Mouse (Mus musculus) left cerebral cortex, postnatal 10 days (tissue): ENCODE data around the gene Smok3a. TPM values are rescaled to one million over a fixed set of nuclear protein-coding genes. Genes with fewer than 3 reads are reported as not detected.

Experiments used
- DNase-seq, 2 experiments: peaks; one replicate each; pipeline ENCODE4 v3.0.0; 2021 to 2022; ENCODE audit warnings: low spot score in 2 of 2, mixed read lengths in 1 of 2; ENCODE audit errors: extremely low spot score in 1 of 2
- intact Hi-C: fragments of 180-260 bp; cut with DNase I; formaldehyde crosslinking; loops from one replicate; pipeline ENCODE4 v1.15.1; 2025
- total RNA-seq, 2 experiments: library from RNA; stranded (reverse); gene quantifications; 2 replicates each; pipeline ENCODE4 v1.2.3; 2021

The Smok3a gene
- total RNA-seq, 2 experiments from 2014 or later: not detected

- intact Hi-C loops: no loop called here
- no peak for DNase-seq
These were observed 62.3 kb downstream of the Smok3a start for GRCm38 (mm10) chr5:138083318-138083900.

- intact Hi-C loops: no loop called here
These were observed 62.9 kb downstream of the Smok3a start for GRCm38 (mm10) chr5:138083936-138084335.

More at GRCm38 (mm10) chr5:138083936-138084335, 62.9 kb downstream of the Smok3a start:
- no peak for DNase-seq

Other genes with a start within 250 kb of the Smok3a start
- 10 to 100 TPM; 28.0 to 28.7 TPM for gene Ppp1r35, start 242.4 kb upstream of the Smok3a start, total RNA-seq
- gene Mepce, start 233.6 kb upstream of the Smok3a start, total RNA-seq: 10 to 100 TPM; 30.1 to 35.3 TPM
- 1 to 10 TPM; 5.7 to 6.0 TPM for gene Zcwpw1, start 233.5 kb upstream of the Smok3a start, total RNA-seq
- 1 to 10 TPM in 1 of 2 experiments, under 1 TPM in 1; 0.71 to 1.2 TPM for gene Pilra, start 185.0 kb upstream of the Smok3a start, total RNA-seq
- gene Pilrb1, start 163.2 kb upstream of the Smok3a start, total RNA-seq: not detected
- gene Pilrb2, start 149.4 kb upstream of the Smok3a start, total RNA-seq: not detected
- gene Cyp3a13, start 99.6 kb upstream of the Smok3a start, total RNA-seq: not detected
- gene Gjc3, start 58.2 kb upstream of the Smok3a start, total RNA-seq: 1 to 10 TPM; 4.5 to 6.5 TPM
- not detected for gene Azgp1, start 39.7 kb upstream of the Smok3a start, total RNA-seq
- gene Smok3b, start 168 bp downstream of the Smok3a start, total RNA-seq: not detected
- not detected for gene Smok3c, start 31.9 kb downstream of the Smok3a start, total RNA-seq
- 10 to 100 TPM; 39.2 to 39.4 TPM for gene Zkscan1, start 63.8 kb downstream of the Smok3a start, total RNA-seq
- 10 to 100 TPM; 21.8 to 26.1 TPM for gene Zscan21, start 95.6 kb downstream of the Smok3a start, total RNA-seq
- 10 to 100 TPM; 10.5 to 10.6 TPM for gene Zfp113, start 134.5 kb downstream of the Smok3a start, total RNA-seq
- gene Cops6, start 139.8 kb downstream of the Smok3a start, total RNA-seq: 100 to 1,000 TPM; 145 to 149 TPM
- 10 to 100 TPM; 26.2 to 28.1 TPM for gene Ap4m1, start 150.7 kb downstream of the Smok3a start, total RNA-seq
- 10 to 100 TPM; 15.6 to 16.0 TPM for gene Mcm7, start 151.2 kb downstream of the Smok3a start, total RNA-seq
- gene Taf6, start 166.2 kb downstream of the Smok3a start, total RNA-seq: 10 to 100 TPM; 28.8 to 31.3 TPM
- 10 to 100 TPM; 13.9 to 15.1 TPM for gene Cnpy4, start 166.2 kb downstream of the Smok3a start, total RNA-seq
- gene Mblac1, start 173.1 kb downstream of the Smok3a start, total RNA-seq: 10 to 100 TPM; 10.3 to 11.1 TPM
- gene Nxpe5, start 204.6 kb downstream of the Smok3a start, total RNA-seq: under 1 TPM in 1 of 2 experiments, not detected in 1; 0.13 TPM
- gene Lamtor4, start 234.2 kb downstream of the Smok3a start, total RNA-seq: 10 to 100 TPM; 65.3 to 70.0 TPM
- 10 to 100 TPM; 74.6 to 75.5 TPM for gene BC037034, start 242.8 kb downstream of the Smok3a start, total RNA-seq